Mouse (Mus musculus): Measurements from ENCODE around the gene Simc1. TPM values are rescaled to one million over a fixed set of nuclear protein-coding genes. Genes with fewer than 3 reads are reported as not detected.

Gene Simc1
- polyA plus RNA-seq, 1 experiment from 2014 or later = 23.3 TPM

DNA sequence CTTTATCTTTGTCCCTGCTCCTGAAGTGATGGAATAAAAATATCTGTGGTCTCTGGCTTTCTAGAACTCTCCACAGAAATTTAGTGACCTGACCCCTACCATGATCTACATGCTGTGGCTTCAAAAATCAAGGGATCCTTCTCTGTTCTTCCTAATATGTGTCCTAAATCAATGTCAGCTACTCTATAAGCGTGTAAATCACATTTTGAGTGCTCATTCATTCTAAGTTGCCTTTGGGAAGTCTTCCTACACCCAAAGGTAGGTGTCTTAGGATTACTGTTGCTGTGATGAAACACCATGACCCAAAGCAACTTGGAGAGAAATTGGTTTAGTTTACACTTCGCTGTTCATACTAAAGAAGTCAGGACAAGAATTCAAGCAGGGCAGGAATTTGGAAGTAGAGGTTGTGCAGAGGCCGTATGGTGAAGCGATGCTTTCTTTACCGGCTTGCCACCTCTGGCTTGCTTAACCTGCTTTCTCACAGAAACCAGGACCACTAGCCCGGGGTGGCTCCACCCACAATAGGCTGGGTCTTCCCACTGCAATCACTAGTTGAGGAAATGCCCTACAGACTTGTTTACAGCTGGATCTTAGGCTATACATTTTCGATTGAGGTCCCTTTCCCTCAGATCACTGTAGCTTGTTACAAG is 1.2 kb downstream of the Simc1 start:
- no peak for ATAC-seq (ENCODE audit: insufficient number of reproducible peaks, low FRiP score, low TSS enrichment, low read depth)
- H3K36me3 ChIP-seq (ENCODE audit: control insufficient read depth, insufficient read depth, low read length) = no peaks in the 10 kb centered on the region
- no peaks in the 10 kb centered on the region for H3K27me3 ChIP-seq (ENCODE audit: control insufficient read depth, insufficient read depth, low read length)
- H3K4me2 ChIP-seq (ENCODE audit: low read depth, severe bottlenecking) = peak overlapping the region; percentile 91
- peak; percentile 51 for DNase-seq (ENCODE audit: low spot score)
- H3K9ac ChIP-seq (ENCODE audit: low read length) = peak overlapping the region; percentile 82
- no peaks in the 10 kb centered on the region for H3K9me3 ChIP-seq (ENCODE audit: control insufficient read depth, low read length)
- WGBS = 30% methylated on average over 7 of the region's 7 CpGs
- H3K4me3 ChIP-seq (ENCODE audit: low read depth, low read length) = peak overlapping the region; percentile 75
- H3K4me1 ChIP-seq (ENCODE audit: control insufficient read depth, insufficient read depth, low read length) = 0 out of 2 replicates have a peak, but pooled peaks cover 2% of the 10 kb centered on the region
- H3K27ac ChIP-seq (replicated peaks; ENCODE audit: low read depth, low read length) = no peak overlapping the region

DNA sequence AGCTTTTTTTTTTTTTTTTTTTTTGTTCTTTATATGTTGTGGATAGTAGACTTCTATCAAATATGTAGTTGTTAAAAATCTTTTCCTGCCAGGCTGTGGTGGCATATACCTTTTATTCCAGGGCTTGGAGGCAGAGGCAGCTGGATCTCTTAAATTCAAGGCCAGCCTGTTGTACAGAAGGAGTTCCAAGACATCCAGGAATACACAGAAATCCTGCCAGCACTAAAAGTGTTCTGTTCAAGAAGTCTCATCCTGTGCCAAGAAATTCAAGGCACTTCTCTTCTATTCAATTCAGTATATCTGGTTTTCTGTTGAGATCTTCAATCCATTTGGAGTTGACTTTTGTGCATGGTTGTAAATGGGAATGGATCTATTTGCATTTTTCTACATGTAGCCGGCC is 2.3 kb downstream of the Simc1 start:
- Histone ChIP-seq H3K36me3 (ENCODE audit: control insufficient read depth, insufficient read depth, low read length) (no peaks in the 10 kb centered on the region), H3K4me1 (ENCODE audit: control insufficient read depth, insufficient read depth, low read length) (0 out of 2 replicates have a peak, but pooled peaks cover 2% of the 10 kb centered on the region), H3K9me3 (ENCODE audit: control insufficient read depth, low read length) (no peaks in the 10 kb centered on the region), H3K4me3 (ENCODE audit: low read depth, low read length) (no peak overlapping the region), H3K9ac (ENCODE audit: low read length) (no peak overlapping the region), H3K4me2 (ENCODE audit: low read depth, severe bottlenecking) (no peak overlapping the region), H3K27me3 (ENCODE audit: control insufficient read depth, insufficient read depth, low read length) (no peaks in the 10 kb centered on the region), H3K27ac (replicated peaks; ENCODE audit: low read depth, low read length) (no peak overlapping the region)
- 94% methylated on average over 1 of the region's 1 CpGs for WGBS
- DNase-seq (ENCODE audit: low spot score) (no peak), ATAC-seq (ENCODE audit: insufficient number of reproducible peaks, low FRiP score, low TSS enrichment, low read depth) (no peak)

- Histone ChIP-seq H3K27ac (replicated peaks; ENCODE audit: low read depth, low read length) (no peak overlapping the region), H3K4me1 (ENCODE audit: control insufficient read depth, insufficient read depth, low read length) (no peaks in the 10 kb centered on the region), H3K4me3 (ENCODE audit: low read depth, low read length) (no peak overlapping the region), H3K36me3 (ENCODE audit: control insufficient read depth, insufficient read depth, low read length) (peaks cover 5% of the 10 kb centered on the region; the same call in 1 of the 2 replicates), H3K27me3 (ENCODE audit: control insufficient read depth, insufficient read depth, low read length) (no peaks in the 10 kb centered on the region), H3K9ac (ENCODE audit: low read length) (no peak overlapping the region), H3K4me2 (ENCODE audit: low read depth, severe bottlenecking) (no peak overlapping the region), H3K9me3 (ENCODE audit: control insufficient read depth, low read length) (no peaks in the 10 kb centered on the region)
- no peak for DNase-seq (ENCODE audit: low spot score)
- 95% methylated on average over 4 of the region's 4 CpGs for WGBS
- ATAC-seq (ENCODE audit: insufficient number of reproducible peaks, low FRiP score, low TSS enrichment, low read depth) = no peak
Observed at GRCm38 (mm10) chr13:54520221-54520620, 16.6 kb downstream of the Simc1 start.

- no peaks in the 10 kb centered on the region for H3K27me3 ChIP-seq (ENCODE audit: control insufficient read depth, insufficient read depth, low read length)
- H3K4me1 ChIP-seq (ENCODE audit: control insufficient read depth, insufficient read depth, low read length) = no peaks in the 10 kb centered on the region
- H3K4me2 ChIP-seq (ENCODE audit: low read depth, severe bottlenecking) = no peak overlapping the region
- no peak for DNase-seq (ENCODE audit: low spot score)
- H3K36me3 ChIP-seq (ENCODE audit: control insufficient read depth, insufficient read depth, low read length) = peaks cover 9% of the 10 kb centered on the region; the same call in 1 of the 2 replicates
- H3K4me3 ChIP-seq (ENCODE audit: low read depth, low read length) = no peak overlapping the region
- ATAC-seq (ENCODE audit: insufficient number of reproducible peaks, low FRiP score, low TSS enrichment, low read depth) = no peak
- H3K9ac ChIP-seq (ENCODE audit: low read length) = no peak overlapping the region
- no peaks in the 10 kb centered on the region for H3K9me3 ChIP-seq (ENCODE audit: control insufficient read depth, low read length)
- no peak overlapping the region for H3K27ac ChIP-seq (replicated peaks; ENCODE audit: low read depth, low read length)
Observed at GRCm38 (mm10) chr13:54521181-54521580, 17.6 kb downstream of the Simc1 start.

- WGBS = 87% methylated on average over 6 of the region's 6 CpGs
- Histone ChIP-seq H3K27ac (replicated peaks; ENCODE audit: low read depth, low read length) (no peak overlapping the region), H3K36me3 (ENCODE audit: control insufficient read depth, insufficient read depth, low read length) (peaks cover 9% of the 10 kb centered on the region; the same call in 1 of the 2 replicates)
Observed at GRCm38 (mm10) chr13:54527140-54527539, 23.6 kb downstream of the Simc1 start.

DNA sequence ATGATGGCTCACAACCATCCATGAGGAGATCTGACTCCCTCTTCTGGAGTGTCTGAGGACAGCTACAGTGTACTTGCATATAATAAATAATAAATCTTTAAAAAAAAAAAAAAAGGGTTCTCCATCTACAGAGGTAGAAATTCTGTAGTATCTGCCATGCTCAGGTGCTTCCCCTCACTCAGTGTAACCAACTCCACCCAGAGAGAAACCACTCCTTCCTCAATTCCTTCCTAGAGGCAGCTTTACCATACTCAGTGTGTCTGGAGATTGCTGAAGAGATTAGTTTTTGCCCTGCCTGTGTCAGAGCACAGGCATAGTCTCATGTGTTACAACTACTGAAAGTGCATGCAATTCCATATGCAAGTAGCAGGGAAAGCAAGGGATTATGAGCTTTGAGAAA is 28.6 kb downstream of the Simc1 start:
- DNase-seq (ENCODE audit: low spot score) = no peak
- H3K27ac ChIP-seq (replicated peaks; ENCODE audit: low read depth, low read length) = no peak overlapping the region
- ATAC-seq (ENCODE audit: insufficient number of reproducible peaks, low FRiP score, low TSS enrichment, low read depth) = no peak
- no peak overlapping the region for H3K4me3 ChIP-seq (ENCODE audit: low read depth, low read length)
- H3K36me3 ChIP-seq (ENCODE audit: control insufficient read depth, insufficient read depth, low read length) = peaks cover 2% of the 10 kb centered on the region; the same call in 1 of the 2 replicates
- no peak overlapping the region for H3K4me2 ChIP-seq (ENCODE audit: low read depth, severe bottlenecking)
- no peaks in the 10 kb centered on the region for H3K4me1 ChIP-seq (ENCODE audit: control insufficient read depth, insufficient read depth, low read length)
- no peak overlapping the region for H3K9ac ChIP-seq (ENCODE audit: low read length)
- no peaks in the 10 kb centered on the region for H3K9me3 ChIP-seq (ENCODE audit: control insufficient read depth, low read length)
- no peaks in the 10 kb centered on the region for H3K27me3 ChIP-seq (ENCODE audit: control insufficient read depth, insufficient read depth, low read length)

More at GRCm38 (mm10) chr13:54527140-54527539, 23.6 kb downstream of the Simc1 start:
- no peak overlapping the region for H3K4me3 ChIP-seq (ENCODE audit: low read depth, low read length)
- H3K9ac ChIP-seq (ENCODE audit: low read length) = no peak overlapping the region
- no peaks in the 10 kb centered on the region for H3K4me1 ChIP-seq (ENCODE audit: control insufficient read depth, insufficient read depth, low read length)
- no peak for ATAC-seq (ENCODE audit: insufficient number of reproducible peaks, low FRiP score, low TSS enrichment, low read depth)
- no peak overlapping the region for H3K4me2 ChIP-seq (ENCODE audit: low read depth, severe bottlenecking)
- DNase-seq (ENCODE audit: low spot score) = no peak
- H3K27me3 ChIP-seq (ENCODE audit: control insufficient read depth, insufficient read depth, low read length) = no peaks in the 10 kb centered on the region
- no peaks in the 10 kb centered on the region for H3K9me3 ChIP-seq (ENCODE audit: control insufficient read depth, low read length)

- no peak for DNase-seq (ENCODE audit: low spot score)
- 85% methylated on average over 7 of the region's 7 CpGs for WGBS
- no peak overlapping the region for H3K27ac ChIP-seq (replicated peaks; ENCODE audit: low read depth, low read length)
- H3K9me3 ChIP-seq (ENCODE audit: control insufficient read depth, low read length) = no peaks in the 10 kb centered on the region
- no peak overlapping the region for H3K9ac ChIP-seq (ENCODE audit: low read length)
- H3K4me3 ChIP-seq (ENCODE audit: low read depth, low read length) = no peak overlapping the region
- no peak for ATAC-seq (ENCODE audit: insufficient number of reproducible peaks, low FRiP score, low TSS enrichment, low read depth)
- no peaks in the 10 kb centered on the region for H3K27me3 ChIP-seq (ENCODE audit: control insufficient read depth, insufficient read depth, low read length)
- no peak overlapping the region for H3K4me2 ChIP-seq (ENCODE audit: low read depth, severe bottlenecking)
- no peaks in the 10 kb centered on the region for H3K4me1 ChIP-seq (ENCODE audit: control insufficient read depth, insufficient read depth, low read length)
- H3K36me3 ChIP-seq (ENCODE audit: control insufficient read depth, insufficient read depth, low read length) = peaks cover 15% of the 10 kb centered on the region
Observed at GRCm38 (mm10) chr13:54548036-54548435, 44.5 kb downstream of the Simc1 start.

- Histone ChIP-seq H3K36me3 (ENCODE audit: control insufficient read depth, insufficient read depth, low read length) (peaks cover 25% of the 10 kb centered on the region), H3K4me2 (ENCODE audit: low read depth, severe bottlenecking) (no peak overlapping the region), H3K27me3 (ENCODE audit: control insufficient read depth, insufficient read depth, low read length) (no peaks in the 10 kb centered on the region), H3K4me1 (ENCODE audit: control insufficient read depth, insufficient read depth, low read length) (no peaks in the 10 kb centered on the region), H3K9me3 (ENCODE audit: control insufficient read depth, low read length) (no peaks in the 10 kb centered on the region), H3K4me3 (ENCODE audit: low read depth, low read length) (no peak overlapping the region), H3K27ac (replicated peaks; ENCODE audit: low read depth, low read length) (no peak overlapping the region), H3K9ac (ENCODE audit: low read length) (no peak overlapping the region)
- ATAC-seq (ENCODE audit: insufficient number of reproducible peaks, low FRiP score, low TSS enrichment, low read depth) (no peak), DNase-seq (ENCODE audit: low spot score) (no peak)
- 95% methylated on average over 9 of the region's 9 CpGs for WGBS
Observed at GRCm38 (mm10) chr13:54556176-54556575, 52.6 kb downstream of the Simc1 start.

DNA sequence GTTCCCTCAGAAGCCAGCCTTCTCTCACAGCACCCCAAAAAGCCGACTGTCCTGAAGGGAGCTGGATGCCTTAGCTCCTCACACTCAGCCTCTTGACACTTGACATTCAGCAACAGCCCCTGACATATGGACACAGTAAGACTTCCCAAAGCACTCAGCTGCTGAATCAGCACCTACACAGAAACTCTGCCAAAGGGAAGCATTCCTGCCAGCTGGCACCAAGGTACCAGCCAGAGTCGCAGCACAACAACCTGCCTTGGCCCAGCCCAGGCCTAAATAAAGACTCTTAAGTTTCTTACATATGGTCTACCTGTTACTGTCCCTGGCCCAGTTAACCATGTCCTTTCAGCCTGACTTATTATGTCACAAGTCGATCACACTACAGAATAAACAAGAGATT is 53.2 kb downstream of the Simc1 start:
- no peak for ATAC-seq (ENCODE audit: insufficient number of reproducible peaks, low FRiP score, low TSS enrichment, low read depth)
- H3K36me3 ChIP-seq (ENCODE audit: control insufficient read depth, insufficient read depth, low read length) = peaks cover 28% of the 10 kb centered on the region
- H3K27me3 ChIP-seq (ENCODE audit: control insufficient read depth, insufficient read depth, low read length) = no peaks in the 10 kb centered on the region
- no peak overlapping the region for H3K4me2 ChIP-seq (ENCODE audit: low read depth, severe bottlenecking)
- H3K9me3 ChIP-seq (ENCODE audit: control insufficient read depth, low read length) = no peaks in the 10 kb centered on the region
- no peak overlapping the region for H3K4me3 ChIP-seq (ENCODE audit: low read depth, low read length)
- H3K4me1 ChIP-seq (ENCODE audit: control insufficient read depth, insufficient read depth, low read length) = no peaks in the 10 kb centered on the region
- 90% methylated on average over 3 of the region's 3 CpGs for WGBS
- no peak overlapping the region for H3K27ac ChIP-seq (replicated peaks; ENCODE audit: low read depth, low read length)
- no peak overlapping the region for H3K9ac ChIP-seq (ENCODE audit: low read length)
- DNase-seq (ENCODE audit: low spot score) = no peak
